Mouse (Mus musculus): ENCODE results near the gene Prkn.

- TF ChIP-seq POLR2A (IDR thresholded peaks at IDR 0.05; ENCODE audit: borderline replicate concordance, extremely low read depth, low read depth, low read length) (no peak), CTCF (IDR thresholded peaks at IDR 0.05; ENCODE audit: insufficient read depth, low read length) (no peak)
These were observed 1253.8 kb downstream of the Prkn start for GRCm38 (mm10) chr17:12094016-12094415.

All from lung, adult 2 months (tissue).